27 mouse cellular contexts compared by ENCODE assay signal in the genomic region with DNA sequence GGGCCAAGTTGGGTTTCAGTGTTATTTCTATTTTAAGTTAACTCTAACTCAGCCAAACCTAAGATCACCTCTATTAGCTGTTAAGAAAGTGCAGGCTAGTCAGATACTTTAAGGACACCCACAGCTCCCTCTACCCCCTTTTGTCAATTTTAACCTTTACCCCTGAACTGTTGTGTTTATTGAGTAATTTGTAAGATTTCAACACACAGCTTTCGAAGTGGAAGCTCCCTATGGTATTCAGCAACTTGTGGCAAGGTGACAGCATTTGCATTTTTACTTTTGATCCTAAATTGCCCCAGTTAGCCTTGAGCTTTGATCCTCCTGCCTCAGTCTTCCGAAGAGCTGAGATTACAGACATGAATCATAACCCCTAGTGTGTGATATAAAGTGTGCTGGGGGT.
"Had no signal": no experiment of that assay in that cellular context is flagged by ENCODE, and none has a peak within 500 bp of the region (broad histone marks: within the 10 kb centered on the region; RNA-seq: fewer than 3 reads in every experiment).

No protein-coding gene starts in this region.

- H3K36me3 ChIP-seq: heart, embryonic 10.5 days; heart, embryonic 12.5 days; hindbrain, embryonic 13.5 days; hindbrain, embryonic 15.5 days; kidney, embryonic 15.5 days; limb, embryonic 13.5 days; limb, embryonic 15.5 days; liver, embryonic 13.5 days; liver, embryonic 15.5 days had no signal

- H3K4me1 ChIP-seq: heart, embryonic 10.5 days; heart, embryonic 12.5 days; hindbrain, embryonic 13.5 days; hindbrain, embryonic 15.5 days; kidney, embryonic 15.5 days; limb, embryonic 13.5 days; limb, embryonic 15.5 days; liver, embryonic 13.5 days; liver, embryonic 15.5 days had no signal

- H3K4me3 ChIP-seq: gastrocnemius, adult 2 months; heart, embryonic 10.5 days; heart, embryonic 12.5 days; hindbrain, embryonic 13.5 days; hindbrain, embryonic 15.5 days; kidney, embryonic 15.5 days; limb, embryonic 13.5 days; limb, embryonic 15.5 days; liver, embryonic 13.5 days; liver, embryonic 15.5 days had no signal

- H3K27ac ChIP-seq: gastrocnemius, adult 2 months; heart, embryonic 10.5 days; hindbrain, embryonic 13.5 days; hindbrain, embryonic 15.5 days; hindbrain, postnatal 0 days; kidney, embryonic 15.5 days; kidney, postnatal 0 days; limb, embryonic 13.5 days; limb, embryonic 15.5 days; liver, embryonic 13.5 days; liver, embryonic 15.5 days had no signal

- DNase-seq: gastrocnemius, adult 2 months; gastrocnemius, postnatal 10 days; gastrocnemius, postnatal 25 days; heart, adult 18-20 months; heart, postnatal 10 days; heart, postnatal 36 days; kidney, adult 11 months; kidney, adult 2 months; kidney, adult 9 months; kidney, postnatal 14 days; kidney, postnatal 36 days; layer of hippocampus, adult 9-11 months; layer of hippocampus, postnatal 36 days; left cerebral cortex, postnatal 4 days; liver, embryonic 13.5 days; lung, adult 18-20 months had no signal

- H3K27me3 ChIP-seq: heart, embryonic 12.5 days; hindbrain, embryonic 13.5 days; hindbrain, embryonic 15.5 days; kidney, embryonic 15.5 days; limb, embryonic 13.5 days; limb, embryonic 15.5 days; liver, embryonic 13.5 days; liver, embryonic 15.5 days had no signal

- H3K9me3 ChIP-seq: heart, embryonic 10.5 days; heart, embryonic 12.5 days; hindbrain, embryonic 13.5 days; hindbrain, embryonic 15.5 days; kidney, embryonic 15.5 days; limb, embryonic 13.5 days; limb, embryonic 15.5 days; liver, embryonic 13.5 days; liver, embryonic 15.5 days had no signal

- ATAC-seq: hindbrain, postnatal 0 days; intestine, embryonic 16.5 days had no signal

- H3K9ac ChIP-seq: heart, embryonic 12.5 days; hindbrain, embryonic 13.5 days; hindbrain, embryonic 15.5 days; kidney, embryonic 15.5 days; limb, embryonic 13.5 days; limb, embryonic 15.5 days; liver, embryonic 13.5 days; liver, embryonic 15.5 days had no signal

- H3K4me2 ChIP-seq: heart, embryonic 12.5 days; hindbrain, embryonic 13.5 days; hindbrain, embryonic 15.5 days; kidney, embryonic 15.5 days; limb, embryonic 13.5 days; limb, embryonic 15.5 days; liver, embryonic 13.5 days; liver, embryonic 15.5 days had no signal
